Mouse (Mus musculus): ENCODE data around the gene Lsp1.

- TF ChIP-seq CTCF (IDR thresholded peaks at IDR 0.05; ENCODE audit: borderline replicate concordance, insufficient read depth, low read length) (no peak), POLR2A (IDR thresholded peaks at IDR 0.05; ENCODE audit: low read depth, low read length) (no peak)
Measured at GRCm38 (mm10) chr7:142475641-142476040, 15.0 kb downstream of the Lsp1 start.

Measured in embryonic fibroblast, embryonic 13.5 days (primary cell).